Mouse (Mus musculus) ovary, adult 18-20 months (tissue): ENCODE measurements around the gene Phldb1.

ENCODE experiments used
- DNase-seq: peaks from one replicate; pipeline ENCODE4 v3.0.0; 2022; ENCODE audit warnings: low spot score, mixed read lengths

Gene Phldb1

DNA sequence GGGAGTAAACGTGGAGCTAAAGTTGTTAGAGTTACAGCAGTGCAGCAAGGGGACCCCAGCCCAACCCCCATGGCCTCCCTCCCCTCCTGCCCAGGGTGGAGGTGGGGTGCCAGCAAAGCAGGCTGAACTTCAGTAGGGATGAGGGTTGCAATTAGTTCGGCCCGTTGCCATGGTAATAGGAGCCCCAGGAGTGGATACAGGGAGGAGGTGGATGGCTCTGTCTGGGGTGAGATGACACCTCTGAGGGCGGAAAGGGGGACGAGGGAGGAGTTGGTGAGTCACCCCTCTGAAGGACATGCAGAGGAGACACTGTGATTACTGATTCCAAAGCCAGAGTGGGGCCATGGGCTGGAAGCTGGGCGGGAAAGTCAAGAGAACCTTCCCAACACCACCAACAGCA, 26.1 kb downstream of the Phldb1 start:
- DNase-seq: peak; percentile 70

DNA sequence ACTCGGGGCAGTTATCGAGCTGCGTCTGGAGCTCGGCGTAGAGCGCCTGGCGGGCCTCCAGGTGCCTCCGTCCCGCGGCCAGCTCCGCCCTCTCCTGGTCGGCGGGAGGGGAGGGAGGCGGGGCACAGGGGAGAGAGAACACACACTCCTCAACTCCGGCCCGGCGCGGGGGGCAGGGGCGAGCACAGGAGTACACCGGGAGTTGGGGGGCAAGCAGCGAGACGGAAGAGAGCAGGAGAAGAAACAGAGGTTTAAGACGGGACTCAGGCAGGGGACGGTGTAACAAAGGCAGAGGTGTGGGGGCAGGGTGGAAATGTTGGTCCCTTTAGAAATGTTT, 26.6 kb downstream of the Phldb1 start:
- DNase-seq: peak; percentile 82

DNA sequence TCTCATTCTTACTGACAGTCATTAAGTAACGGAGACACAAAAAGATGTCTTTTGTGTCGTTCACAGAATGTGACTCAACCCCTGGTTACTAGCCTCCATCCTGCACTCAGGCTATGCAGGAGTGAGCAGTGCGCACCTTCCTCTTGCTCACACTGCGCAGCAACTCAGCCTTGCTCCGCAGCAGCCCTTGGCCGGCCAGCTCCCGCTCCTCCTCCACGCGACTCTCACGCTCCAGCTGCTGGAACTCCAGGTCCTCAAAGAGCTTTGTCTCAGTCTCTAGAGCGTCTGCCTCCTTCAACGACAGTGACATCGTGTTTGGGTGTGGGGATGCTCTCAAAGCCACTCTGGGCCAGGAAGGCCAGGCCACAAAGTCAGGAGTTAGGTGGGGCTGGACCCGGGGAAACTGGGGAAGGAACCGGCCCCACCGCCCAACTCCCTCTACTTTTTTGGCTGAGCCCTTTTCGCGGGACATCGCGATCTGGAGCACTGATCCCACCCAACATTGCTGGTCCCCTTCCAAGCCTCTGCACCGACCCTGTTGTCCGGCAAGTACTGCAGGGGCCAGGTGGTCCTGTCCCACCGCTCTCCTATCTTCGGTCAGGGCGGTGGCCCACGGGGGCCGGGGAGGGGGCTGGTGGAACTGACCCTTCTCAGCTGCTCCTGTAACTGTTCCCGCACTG, 27.1 kb downstream of the Phldb1 start:
- no peak for DNase-seq

DNA sequence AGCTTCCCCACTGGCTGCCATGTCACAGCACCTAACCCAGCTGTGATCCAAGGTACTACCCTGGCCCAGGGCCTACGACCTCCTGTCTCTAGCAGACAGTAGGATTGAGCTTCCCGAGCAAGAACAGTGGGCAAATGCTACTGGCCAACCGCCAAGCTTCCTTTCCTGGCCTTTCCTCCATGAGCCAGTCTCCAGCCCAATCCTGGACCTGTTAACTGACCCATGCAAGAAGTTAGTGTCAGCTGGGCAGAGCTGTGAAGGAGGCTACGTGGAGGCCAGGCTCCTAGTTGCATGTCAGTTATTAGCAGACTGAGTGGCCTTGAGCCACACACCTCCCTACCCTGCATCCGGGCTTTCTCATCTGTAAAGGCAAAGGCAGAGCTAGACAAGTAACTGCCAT, 35.3 kb downstream of the Phldb1 start:
- DNase-seq: no peak

DNA sequence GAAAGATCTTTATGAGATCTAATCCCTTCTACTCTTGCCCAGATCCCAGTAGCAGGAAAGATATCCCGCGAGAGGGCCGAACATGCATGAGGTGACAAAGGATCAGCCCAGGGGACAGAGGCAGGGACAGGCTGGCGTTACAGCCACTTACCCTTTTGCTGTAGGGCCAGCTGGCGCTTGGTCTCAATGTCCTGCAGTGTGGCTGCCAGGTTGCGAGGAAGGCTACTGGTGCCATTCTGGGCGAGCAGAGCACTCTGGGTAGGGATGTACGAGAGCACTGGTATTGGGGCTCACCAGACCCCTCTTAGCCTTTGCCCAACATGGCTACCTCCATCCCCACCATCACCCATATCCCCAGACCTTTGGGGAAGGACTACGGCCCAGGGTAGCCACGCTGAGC, 35.8 kb downstream of the Phldb1 start:
- DNase-seq: no peak

DNA sequence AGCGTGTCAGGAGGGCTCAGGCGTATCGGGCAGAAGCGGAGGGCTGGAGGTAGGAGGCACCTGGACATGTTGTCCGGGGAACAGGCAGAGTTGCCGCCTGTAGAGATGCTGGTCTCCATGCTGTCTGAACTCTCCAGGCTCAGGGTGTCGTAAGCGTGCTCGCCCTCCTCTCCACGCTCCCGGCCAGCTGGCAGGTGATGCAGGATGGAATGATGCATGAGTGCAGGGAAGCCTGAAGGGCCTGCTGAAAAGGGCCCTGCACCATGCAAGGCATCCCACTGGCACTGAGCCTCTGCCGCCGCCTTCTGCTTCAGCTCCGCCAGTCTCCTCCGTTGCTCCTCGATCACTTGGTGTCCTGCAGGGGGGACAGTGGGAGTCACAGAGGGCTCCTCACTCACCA, 37.1 kb downstream of the Phldb1 start:
- no peak for DNase-seq

DNA sequence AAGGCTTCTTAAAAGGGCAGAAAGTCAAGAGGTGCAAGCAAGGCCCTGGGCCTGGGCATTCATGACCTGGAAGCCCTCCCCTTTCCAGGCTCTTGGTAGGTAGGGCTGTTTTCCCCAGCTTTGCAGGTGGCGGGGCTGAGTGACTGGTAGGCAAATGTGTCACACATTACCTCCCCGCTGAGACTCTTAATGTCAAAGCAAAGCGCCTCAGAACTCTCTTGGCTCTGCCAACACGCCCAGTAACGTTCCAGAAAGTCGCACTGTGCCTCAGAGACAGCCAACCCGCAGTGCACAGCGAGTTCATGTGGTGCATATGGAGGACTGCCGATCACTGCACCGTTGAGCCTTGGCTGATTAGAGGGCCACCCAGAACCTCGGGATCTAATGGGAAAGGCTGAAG, 41.9 kb downstream of the Phldb1 start:
- DNase-seq: no peak

DNA sequence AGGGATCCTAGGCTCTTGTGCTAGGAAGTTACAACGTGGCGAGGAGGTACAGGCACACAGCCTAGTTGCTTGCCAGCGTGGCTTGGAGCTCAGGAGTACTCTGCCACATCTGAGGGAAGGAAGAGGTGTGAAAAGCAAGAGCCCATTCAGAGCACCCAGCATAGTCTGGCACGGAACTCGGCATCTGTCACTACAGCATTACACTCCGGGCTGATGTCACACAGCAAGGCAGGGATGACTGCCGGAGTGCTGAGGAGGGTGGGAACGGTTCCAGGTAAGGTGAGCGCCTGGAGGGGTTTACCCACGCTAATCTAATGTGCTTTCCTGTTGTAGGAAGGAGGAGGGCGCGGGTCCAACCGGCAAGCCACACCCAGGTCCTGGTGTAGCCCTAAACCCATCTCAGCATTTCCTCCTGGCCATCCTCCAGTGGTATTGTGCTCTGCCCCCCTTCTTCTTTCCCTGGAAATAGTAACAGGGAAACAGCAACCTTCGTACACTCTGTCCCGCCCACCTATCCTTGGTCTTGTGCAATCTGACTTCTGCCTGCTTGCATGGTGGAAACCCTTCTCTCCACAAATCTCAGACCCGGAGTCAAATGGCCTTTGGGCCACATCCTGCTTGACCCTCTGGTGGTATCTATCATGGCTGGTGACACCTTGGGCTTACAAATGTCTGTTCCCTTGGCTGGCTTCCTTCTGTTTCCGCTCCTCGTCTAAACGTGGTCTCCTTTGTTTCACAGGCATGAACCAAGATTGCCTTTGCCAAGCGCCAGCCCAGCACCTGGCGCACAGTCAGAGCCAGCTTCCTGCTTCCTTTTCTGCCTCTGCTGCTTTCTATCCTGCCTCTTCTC, 43.1 kb downstream of the Phldb1 start:
- DNase-seq: peak; percentile 52

DNA sequence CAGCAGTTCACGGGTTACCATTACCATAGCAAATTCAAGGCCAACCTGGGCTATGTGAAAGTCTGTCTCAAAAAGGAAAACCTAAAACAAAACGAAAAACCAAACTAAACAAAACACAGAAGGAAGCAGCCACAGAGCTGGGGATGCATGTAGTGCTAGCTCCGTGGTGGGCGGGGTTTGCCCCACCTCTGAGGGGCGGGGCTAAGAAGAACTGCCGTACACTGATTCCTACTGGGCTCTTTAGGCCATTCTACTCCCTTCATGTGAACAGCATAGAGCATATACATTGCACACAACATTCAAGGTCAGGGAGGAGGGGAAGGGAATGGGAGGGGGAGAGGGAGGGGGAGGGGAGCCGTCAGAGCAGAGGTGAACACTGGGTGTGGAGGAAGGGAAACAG, 44.4 kb downstream of the Phldb1 start:
- no peak for DNase-seq

DNA sequence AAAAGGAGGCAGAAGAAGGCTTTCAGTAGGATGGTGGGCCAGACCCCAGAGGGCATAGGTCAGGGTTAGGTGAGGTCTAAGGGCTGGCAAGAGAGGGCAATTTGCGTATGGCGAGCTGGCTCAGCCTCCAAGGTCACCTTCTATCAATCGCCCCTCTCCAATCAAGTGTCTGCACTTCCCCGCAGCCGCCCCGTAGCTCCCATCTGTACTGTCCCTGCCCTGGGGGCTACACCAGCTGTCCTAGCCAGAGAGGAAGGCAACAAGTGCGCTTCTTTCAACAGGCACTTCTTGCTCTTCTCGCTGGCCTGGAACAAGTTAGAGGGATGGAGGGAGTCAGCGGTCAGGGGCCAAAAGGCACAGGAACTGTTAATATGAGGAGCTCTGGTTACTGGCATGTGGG, 47.0 kb downstream of the Phldb1 start:
- no peak for DNase-seq

DNA sequence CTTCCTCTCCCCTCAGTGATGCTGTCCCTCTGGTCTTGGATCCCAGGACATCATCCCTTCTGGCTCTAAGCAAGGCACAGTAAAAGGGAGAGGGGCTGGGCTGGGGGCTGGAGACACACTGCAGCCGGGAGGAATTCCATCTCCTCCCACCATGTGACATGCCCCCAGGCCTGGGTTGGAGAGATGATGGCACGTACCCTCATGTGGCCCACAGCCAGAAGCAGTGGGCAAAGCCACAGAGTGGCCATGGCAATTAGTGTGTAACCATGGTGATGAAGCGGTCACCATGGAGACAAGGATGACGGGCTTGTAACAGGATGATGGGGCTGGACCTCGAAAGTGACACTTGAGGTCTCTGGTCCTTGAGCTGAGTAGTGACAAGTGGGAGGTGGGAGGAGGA, 48.4 kb downstream of the Phldb1 start:
- no peak for DNase-seq

DNA sequence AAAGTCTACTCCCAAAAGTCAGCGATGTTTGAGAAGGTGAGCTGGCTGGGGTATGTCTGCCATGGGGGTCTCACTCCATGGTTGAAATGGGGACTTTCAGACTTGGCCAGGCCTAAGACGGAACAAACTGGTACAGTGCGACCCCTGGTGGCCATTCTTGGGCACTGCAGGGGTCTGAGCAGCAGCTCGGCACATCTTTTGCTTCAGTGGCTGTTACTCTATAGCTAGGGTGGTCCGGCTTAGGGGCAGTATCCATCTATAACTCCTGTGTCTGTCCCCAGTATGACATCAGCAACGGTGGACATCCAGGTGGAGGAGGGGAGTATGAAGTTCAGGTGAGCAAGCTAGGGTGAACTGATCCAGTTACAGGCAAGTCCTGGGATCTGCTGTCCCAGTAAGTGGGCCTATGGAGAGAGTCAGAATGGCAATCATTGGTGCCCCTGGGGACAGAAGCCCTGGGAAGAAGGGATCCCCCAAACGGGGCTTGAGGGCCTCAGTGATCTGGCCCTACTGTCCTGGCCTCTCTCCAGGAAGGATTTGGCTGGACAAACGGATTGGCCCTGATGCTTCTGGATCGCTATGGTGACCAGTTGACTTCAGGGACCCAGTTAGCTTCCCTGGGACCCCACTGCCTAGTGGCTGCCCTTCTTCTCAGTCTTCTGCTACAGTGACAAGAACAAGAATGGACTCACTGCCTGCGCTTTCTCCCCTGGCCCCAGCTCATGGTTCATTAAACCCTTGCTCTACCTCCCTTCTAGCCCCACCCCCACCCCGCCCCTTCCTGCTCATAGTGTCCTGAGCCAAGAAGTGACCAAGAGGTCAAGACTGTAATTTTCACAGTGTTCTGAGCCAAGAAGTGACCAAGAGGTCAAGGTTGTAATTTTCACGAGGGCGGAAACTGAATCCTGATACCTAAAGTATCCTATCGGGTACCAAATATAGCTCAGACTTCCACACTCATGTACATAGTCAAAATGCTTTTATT, 49.4 kb downstream of the Phldb1 start:
- no peak for DNase-seq

DNA sequence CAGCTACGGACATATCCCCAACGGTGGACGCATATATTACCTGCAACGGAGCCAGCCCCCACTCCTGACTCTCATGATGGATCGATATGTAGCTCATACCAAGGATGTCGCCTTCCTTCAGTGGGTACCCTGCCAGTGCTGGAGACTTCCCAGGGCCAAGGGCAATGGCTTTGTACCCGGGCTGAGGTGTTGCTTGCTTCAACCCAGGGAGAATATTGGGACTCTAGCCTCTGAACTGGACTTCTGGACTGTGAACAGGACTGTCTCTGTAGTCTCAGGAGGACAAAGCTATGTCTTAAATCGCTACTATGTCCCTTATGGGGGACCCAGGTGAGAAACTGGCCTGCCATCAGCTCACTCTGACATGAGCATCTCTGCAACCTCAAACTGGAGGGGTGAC, 52.0 kb downstream of the Phldb1 start:
- no peak for DNase-seq

DNA sequence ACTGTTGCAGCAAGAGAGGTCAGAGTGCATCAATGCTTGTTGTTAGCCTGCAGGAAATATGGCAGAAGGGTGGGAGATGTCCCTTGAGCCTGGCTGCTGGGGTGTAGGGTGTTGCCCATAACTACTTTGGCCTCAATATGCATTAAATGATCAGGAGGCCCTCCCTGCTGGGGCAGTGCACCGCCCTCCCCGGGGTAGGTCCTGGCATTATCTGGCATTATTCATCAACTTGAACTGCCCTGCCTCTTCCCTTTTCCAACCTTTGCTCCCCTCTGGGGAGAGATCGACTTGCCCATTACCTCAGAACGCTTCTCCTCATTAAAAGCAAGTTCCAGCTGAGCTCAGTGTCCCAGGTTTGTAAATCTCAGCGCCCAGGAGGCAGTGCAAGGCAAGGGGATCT, 55.4 kb downstream of the Phldb1 start:
- DNase-seq: no peak

DNA sequence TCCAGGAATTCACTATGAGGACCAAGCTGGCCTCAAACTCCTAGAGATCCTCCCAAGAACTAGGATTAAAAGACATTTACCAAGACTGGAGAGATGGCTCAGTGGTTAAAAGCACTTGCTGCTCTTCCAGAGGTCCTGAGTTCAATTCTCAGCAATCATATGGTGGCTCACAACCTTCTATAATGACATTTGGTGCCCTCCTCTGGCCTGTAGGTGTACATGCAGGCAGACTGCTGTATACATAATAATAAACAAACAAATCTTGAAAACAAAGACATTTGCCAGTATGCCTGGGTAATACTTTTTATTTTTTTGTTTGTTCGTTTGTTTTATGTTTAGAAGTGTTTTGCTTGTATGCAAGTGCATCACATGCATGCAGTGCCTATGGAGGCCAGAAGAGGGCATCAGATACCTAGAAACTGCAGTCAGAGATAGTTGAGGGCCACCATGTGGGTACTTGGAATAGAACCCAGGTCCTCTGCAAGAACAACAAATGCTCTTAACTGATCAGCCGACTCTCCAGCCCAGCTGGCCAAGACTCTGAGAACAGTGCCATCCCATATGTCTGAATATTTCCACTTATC, 56.6 kb downstream of the Phldb1 start:
- DNase-seq: no peak

DNA sequence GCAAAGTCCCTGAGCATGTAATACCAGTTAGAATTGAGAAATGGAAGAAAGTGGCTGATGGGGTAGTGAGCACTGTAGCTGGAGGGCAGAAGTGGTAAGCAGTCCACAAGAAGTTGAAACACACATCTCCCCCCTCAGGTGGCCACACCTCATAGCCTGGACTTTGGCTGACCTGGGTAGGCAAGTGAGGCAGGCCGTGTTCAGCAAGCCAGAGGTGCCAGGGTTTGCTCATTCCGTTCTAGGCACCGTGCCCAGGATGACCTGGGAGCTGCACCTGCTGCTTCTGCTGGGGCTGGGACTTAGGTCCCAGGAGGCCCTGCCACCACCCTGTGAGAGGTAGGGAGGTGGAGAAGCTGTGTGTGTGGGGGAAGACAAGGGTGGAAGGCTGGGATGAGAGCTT, 62.0 kb downstream of the Phldb1 start, which contains the start of gene Treh:
Gene Treh (plus strand): TSS at position 229 of the 400 bp plus-strand sequence.
- no peak for DNase-seq

DNA sequence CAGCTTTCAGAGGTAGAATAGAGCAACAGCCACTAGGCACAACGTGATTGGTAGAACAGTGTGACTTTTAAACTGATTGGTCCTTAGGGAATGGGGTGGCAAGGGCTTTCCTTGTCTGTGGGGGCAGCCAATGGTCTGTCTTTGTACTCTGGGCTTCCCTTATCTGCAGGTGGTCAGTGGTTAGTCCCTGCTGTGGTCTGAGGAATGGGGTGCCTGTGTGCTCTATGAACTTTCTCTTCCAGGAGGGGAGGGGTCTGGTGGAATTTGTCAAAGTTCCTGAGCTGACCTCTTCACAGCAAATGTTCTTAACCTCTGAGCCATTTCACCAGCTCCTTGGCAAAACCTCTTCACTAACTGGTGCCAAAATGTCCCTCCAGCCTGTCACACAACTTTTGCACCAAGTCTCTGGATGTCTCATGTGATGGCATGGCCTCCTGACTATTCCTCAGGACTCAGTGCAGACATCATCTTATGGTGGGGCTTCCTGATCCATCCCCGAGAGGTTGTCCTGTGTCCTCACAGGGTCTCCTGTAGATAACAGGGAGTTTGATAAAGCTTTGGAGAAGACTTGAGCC, 62.6 kb downstream of the Phldb1 start:
- no peak for DNase-seq

DNA sequence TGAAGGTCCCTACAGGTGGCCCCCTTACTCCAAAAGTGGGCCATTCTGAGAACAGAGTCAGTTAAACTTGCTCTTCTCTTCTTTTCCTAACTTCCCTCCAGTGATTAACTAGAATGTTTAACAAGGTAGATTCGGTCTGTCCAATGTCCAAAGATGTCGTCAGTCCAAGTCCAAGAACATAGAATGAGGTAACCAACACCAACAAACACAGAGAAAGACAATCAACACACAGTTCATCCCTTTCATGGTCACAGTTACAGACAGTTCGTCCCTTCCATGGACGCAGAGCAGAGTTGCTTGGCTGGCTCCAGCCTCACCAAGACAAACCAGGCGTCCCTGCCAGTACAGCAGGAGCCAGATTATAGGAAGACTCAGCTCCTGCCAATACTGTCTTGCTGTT, 63.6 kb downstream of the Phldb1 start:
- DNase-seq: no peak

DNA sequence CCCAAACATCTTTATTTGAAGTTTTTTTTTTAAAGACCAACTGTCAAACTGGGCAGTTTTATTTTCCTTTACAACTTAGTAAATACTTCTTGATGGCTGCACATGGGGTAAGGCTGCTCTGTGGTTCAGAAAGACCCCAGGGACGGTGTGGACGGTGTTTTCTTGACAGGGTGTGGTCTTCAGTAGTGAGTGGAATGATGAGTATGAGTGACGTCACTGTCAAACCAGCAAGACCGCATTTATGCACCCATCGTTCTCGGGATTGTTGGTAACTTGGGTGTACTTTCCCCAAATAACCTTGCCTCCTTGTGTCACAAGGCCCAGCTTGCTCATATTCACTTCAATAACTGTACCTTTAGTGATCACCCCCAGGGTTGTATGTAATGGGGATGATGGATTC, 71.3 kb downstream of the Phldb1 start:
- DNase-seq: no peak

DNA sequence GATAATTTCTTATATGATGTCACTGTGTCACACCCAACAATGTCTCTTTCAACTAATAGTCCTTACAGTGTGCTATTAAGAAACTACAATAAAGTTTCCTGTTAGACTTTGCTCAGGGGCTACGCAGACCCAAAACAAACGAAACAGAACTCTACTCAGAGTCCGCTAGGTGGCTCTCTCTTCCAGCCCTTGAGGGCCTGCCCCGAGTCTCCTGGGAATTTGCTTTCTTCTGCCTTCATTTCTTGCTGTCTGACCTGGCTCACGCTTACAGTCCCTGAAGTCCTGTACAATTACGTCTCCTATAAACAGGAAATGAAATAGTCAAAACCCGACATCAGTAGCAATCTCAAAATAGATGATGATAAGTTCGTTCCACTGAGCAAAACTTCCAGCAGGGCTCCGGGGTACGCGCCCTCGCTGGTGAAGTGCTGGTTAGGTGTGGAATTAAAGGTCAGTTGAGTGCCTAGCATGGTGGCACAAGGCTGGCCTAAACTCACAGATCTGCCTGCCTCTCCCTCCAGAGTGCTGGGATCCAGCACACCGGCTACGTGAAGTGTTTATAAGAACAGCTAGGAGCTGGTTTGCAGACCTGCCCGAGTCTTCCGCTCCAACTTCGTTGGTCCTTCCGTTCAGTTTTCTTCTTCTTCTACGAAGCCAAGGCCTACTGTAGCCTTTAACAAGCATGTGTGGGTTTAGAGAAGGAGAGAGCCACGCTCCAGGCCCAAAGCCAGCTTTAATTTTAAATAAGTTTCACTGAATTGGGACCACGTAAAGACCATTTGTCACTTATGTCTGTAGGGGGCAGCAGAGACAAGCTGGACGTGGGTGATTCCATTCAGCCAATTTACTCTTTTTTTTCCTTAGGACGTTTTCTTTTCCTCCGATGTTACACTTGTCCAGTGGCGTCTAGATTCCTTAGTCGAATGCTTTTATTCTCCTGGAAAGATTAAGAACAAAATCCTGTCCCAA, 79.6 kb downstream of the Phldb1 start:
- DNase-seq: no peak

DNA sequence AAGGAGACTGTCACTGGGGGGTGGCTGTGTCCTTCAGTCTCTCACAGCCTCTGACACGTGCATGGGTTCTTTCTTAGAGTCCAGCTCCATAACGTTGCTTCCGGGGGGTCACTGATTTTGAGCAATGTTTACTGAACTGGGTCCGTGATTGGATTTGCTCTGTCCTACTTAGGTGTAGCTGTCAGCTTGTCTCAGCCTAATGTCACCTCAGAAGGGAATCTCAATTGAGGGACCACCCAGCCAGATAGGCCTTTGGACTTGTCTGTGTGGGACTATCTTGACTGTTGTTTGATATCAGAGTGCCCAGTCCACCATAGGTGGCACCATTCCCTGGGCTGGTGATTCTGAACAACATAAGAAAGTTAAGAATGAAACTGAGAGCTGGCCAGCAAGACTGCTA, 81.1 kb downstream of the Phldb1 start:
- DNase-seq: no peak
